Mouse (Mus musculus): ENCODE data around the gene Clpp. TPM values are rescaled to one million over a fixed set of nuclear protein-coding genes. Genes with fewer than 3 reads are reported as not detected.

Gene Clpp
- polyA plus RNA-seq, 1 experiment from 2014 or later, result 137 TPM

DNA sequence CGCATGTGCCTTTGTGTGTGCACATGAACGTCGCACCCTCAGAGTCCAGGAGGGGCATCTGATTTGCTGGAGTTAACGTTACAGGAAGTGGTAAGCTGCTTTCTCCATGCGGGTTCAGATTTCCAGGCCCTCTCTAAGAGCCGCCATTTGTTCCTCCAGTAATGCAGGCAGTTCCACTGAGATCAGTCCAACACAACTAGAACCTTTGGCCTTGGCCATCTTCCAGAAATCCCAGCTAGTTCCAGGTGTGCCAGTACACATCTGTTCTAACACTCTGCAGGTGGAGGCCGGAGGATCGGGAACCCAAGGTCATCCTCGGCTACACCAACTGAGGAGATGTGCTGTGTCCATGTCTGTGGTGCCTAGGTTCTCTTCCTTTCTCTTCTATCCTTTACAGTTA lies 5.2 kb upstream of the Clpp start:
- DNase-seq (ENCODE audit: low spot score, missing footprints), result peak; percentile 62
- Histone ChIP-seq H3K27ac (ENCODE audit: low read depth, low read length) (no peak overlapping the region), H3K4me3 (ENCODE audit: low read depth, low read length) (no peak overlapping the region), H3K9ac (ENCODE audit: low read length) (no peak overlapping the region), H3K9me3 (ENCODE audit: control insufficient read depth, low read length) (no peaks in the 10 kb centered on the region), H3K4me2 (no peak overlapping the region), H3K36me3 (ENCODE audit: control insufficient read depth, insufficient read depth, low read length) (no peaks in the 10 kb centered on the region), H3K4me1 (ENCODE audit: control insufficient read depth, insufficient read depth, low read length) (no peaks in the 10 kb centered on the region), H3K27me3 (ENCODE audit: control insufficient read depth, insufficient read depth, low read length) (no peaks in the 10 kb centered on the region)
- WGBS, result 85% methylated on average over 9 of the region's 9 CpGs
- ATAC-seq (ENCODE audit: low FRiP score), result no peak

- H3K4me2 ChIP-seq, result no peak overlapping the region
- H3K9ac ChIP-seq (ENCODE audit: low read length), result no peak overlapping the region
- ATAC-seq (ENCODE audit: low FRiP score) (no peak), DNase-seq (ENCODE audit: low spot score, missing footprints) (peak; percentile 60)
- no peaks in the 10 kb centered on the region for H3K9me3 ChIP-seq (ENCODE audit: control insufficient read depth, low read length)
- H3K4me1 ChIP-seq (ENCODE audit: control insufficient read depth, insufficient read depth, low read length), result no peaks in the 10 kb centered on the region
- WGBS, result 81% methylated on average over 3 of the region's 3 CpGs
- H3K27ac ChIP-seq (ENCODE audit: low read depth, low read length), result no peak overlapping the region
- H3K4me3 ChIP-seq (ENCODE audit: low read depth, low read length), result no peak overlapping the region
- no peaks in the 10 kb centered on the region for H3K27me3 ChIP-seq (ENCODE audit: control insufficient read depth, insufficient read depth, low read length)
- H3K36me3 ChIP-seq (ENCODE audit: control insufficient read depth, insufficient read depth, low read length), result no peaks in the 10 kb centered on the region
Measured at GRCm38 (mm10) chr17:56985656-56986055, 4.4 kb upstream of the Clpp start.

DNA sequence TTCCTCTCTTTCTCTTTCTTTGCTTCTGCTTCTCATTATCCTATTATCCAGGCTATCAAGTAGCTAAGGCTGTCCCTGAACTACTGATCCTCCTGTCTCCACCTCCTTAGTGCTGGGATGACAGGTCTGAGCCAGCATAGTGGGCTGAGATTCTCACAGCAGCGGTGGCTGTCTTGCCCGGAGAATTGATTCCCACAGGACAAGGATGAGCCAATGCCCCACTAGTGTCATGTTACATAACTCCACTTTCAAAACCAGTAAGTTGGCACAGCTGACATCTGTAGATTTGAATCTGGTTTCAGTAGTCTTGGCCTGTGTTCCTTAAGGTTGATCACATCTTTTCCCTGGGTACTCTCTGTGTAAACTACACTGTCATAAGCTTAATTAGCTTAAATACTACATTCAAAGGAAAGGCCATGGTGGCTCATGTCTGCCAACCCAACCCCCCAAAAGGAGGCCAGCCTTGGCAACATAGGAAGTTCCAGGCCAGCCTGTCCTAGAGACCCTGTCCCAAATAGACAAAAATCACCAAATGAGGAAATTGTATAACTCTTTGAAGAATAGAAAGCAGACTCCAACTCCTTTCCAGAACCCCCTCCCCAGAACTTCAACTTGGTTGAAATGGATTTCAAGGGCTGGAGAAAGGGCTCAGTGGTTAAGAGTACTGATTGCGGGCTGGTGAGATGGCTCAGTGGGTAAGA lies 3.9 kb upstream of the Clpp start:
- Histone ChIP-seq H3K4me3 (ENCODE audit: low read depth, low read length) (no peak overlapping the region), H3K9ac (ENCODE audit: low read length) (no peak overlapping the region), H3K9me3 (ENCODE audit: control insufficient read depth, low read length) (no peaks in the 10 kb centered on the region), H3K4me1 (ENCODE audit: control insufficient read depth, insufficient read depth, low read length) (peaks cover 5% of the 10 kb centered on the region), H3K4me2 (no peak overlapping the region), H3K27ac (ENCODE audit: low read depth, low read length) (no peak overlapping the region), H3K27me3 (ENCODE audit: control insufficient read depth, insufficient read depth, low read length) (no peaks in the 10 kb centered on the region), H3K36me3 (ENCODE audit: control insufficient read depth, insufficient read depth, low read length) (no peaks in the 10 kb centered on the region)
- peak; percentile 67 for DNase-seq (ENCODE audit: low spot score, missing footprints)
- 92% methylated on average over 3 of the region's 3 CpGs for WGBS
- ATAC-seq (ENCODE audit: low FRiP score), result no peak

DNA sequence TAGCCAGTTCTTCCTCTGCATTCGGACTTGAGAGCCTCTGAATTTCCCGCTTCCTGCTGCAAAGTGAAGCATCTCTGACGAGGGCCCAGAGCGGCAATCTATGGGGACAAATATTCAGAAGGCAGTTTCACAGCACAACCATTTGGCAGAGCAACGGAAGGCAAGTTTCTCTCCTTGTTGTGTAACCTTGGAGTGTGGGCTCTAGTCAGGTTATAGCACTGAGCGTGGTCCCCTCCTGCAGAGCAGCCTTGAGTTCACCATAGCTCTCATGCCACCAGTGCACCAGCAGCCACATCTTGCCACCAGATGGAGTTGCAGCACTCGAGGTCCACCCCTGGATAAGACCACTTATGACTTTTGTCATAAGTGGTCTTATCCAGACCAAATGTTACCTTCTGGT lies 1.7 kb upstream of the Clpp start:
- H3K4me3 ChIP-seq (ENCODE audit: low read depth, low read length), result no peak overlapping the region
- H3K27ac ChIP-seq (ENCODE audit: low read depth, low read length), result no peak overlapping the region
- 87% methylated on average over 7 of the region's 7 CpGs for WGBS
- peaks cover 7% of the 10 kb centered on the region for H3K36me3 ChIP-seq (ENCODE audit: control insufficient read depth, insufficient read depth, low read length)
- no peak for DNase-seq (ENCODE audit: low spot score, missing footprints)
- no peak overlapping the region for H3K4me2 ChIP-seq
- peaks cover 6% of the 10 kb centered on the region for H3K4me1 ChIP-seq (ENCODE audit: control insufficient read depth, insufficient read depth, low read length)
- ATAC-seq (ENCODE audit: low FRiP score), result no peak
- H3K9ac ChIP-seq (ENCODE audit: low read length), result no peak overlapping the region
- no peaks in the 10 kb centered on the region for H3K9me3 ChIP-seq (ENCODE audit: control insufficient read depth, low read length)
- no peaks in the 10 kb centered on the region for H3K27me3 ChIP-seq (ENCODE audit: control insufficient read depth, insufficient read depth, low read length)

- H3K4me1 ChIP-seq (ENCODE audit: control insufficient read depth, insufficient read depth, low read length), result peaks cover 6% of the 10 kb centered on the region
- no peak for ATAC-seq (ENCODE audit: low FRiP score)
- no peaks in the 10 kb centered on the region for H3K9me3 ChIP-seq (ENCODE audit: control insufficient read depth, low read length)
- H3K4me2 ChIP-seq, result peak overlapping the region; percentile 78
- H3K4me3 ChIP-seq (ENCODE audit: low read depth, low read length), result peak overlapping the region; percentile 81; the same call in 1 of the 2 replicates
- H3K27ac ChIP-seq (ENCODE audit: low read depth, low read length), result no peak overlapping the region
- H3K36me3 ChIP-seq (ENCODE audit: control insufficient read depth, insufficient read depth, low read length), result peaks cover 8% of the 10 kb centered on the region
- H3K27me3 ChIP-seq (ENCODE audit: control insufficient read depth, insufficient read depth, low read length), result no peaks in the 10 kb centered on the region
- 76% methylated on average over 7 of the region's 7 CpGs for WGBS
- peak overlapping the region; percentile 76; the same call in 1 of the 2 replicates for H3K9ac ChIP-seq (ENCODE audit: low read length)
- no peak for DNase-seq (ENCODE audit: low spot score, missing footprints)
Measured at GRCm38 (mm10) chr17:56988921-56989430, 1.1 kb upstream of the Clpp start.

GRCm38 (mm10) chr17:56989467-56990114 lies 514 bp upstream of the Clpp start:
- peak overlapping the region; percentile 81 for H3K4me3 ChIP-seq (ENCODE audit: low read depth, low read length)
- no peaks in the 10 kb centered on the region for H3K27me3 ChIP-seq (ENCODE audit: control insufficient read depth, insufficient read depth, low read length)
- peak overlapping the region; percentile 78 for H3K4me2 ChIP-seq
- DNase-seq (ENCODE audit: low spot score, missing footprints) (no peak), ATAC-seq (ENCODE audit: low FRiP score) (peak; percentile 96)
- H3K4me1 ChIP-seq (ENCODE audit: control insufficient read depth, insufficient read depth, low read length), result peaks cover 6% of the 10 kb centered on the region
- H3K9me3 ChIP-seq (ENCODE audit: control insufficient read depth, low read length), result no peaks in the 10 kb centered on the region
- H3K27ac ChIP-seq (ENCODE audit: low read depth, low read length), result peak overlapping the region; percentile 57
- peaks cover 8% of the 10 kb centered on the region for H3K36me3 ChIP-seq (ENCODE audit: control insufficient read depth, insufficient read depth, low read length)
- H3K9ac ChIP-seq (ENCODE audit: low read length), result peak overlapping the region; percentile 76
- WGBS, result 3% methylated on average over 25 of the region's 25 CpGs

DNA sequence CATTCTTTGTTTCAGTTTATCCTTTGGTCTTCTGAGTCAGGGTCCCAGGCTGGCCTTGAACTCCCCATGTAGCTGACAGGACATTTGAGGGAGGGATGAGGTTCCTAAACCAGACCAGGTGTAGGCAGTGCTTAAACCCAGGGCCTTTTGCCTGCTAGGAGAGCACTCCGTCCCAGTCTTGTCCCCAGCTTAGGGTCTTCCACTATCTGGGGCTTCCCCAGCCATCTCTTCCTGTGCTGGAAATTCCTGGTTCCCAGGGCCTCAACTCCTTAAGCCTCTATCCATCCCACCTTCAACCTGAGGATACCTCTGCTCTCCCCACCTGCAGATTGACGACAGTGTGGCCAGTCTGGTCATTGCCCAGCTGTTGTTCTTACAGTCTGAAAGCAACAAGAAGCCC lies 861 bp downstream of the Clpp start:
- Histone ChIP-seq H3K9ac (ENCODE audit: low read length) (peak overlapping the region; percentile 76), H3K27me3 (ENCODE audit: control insufficient read depth, insufficient read depth, low read length) (no peaks in the 10 kb centered on the region), H3K36me3 (ENCODE audit: control insufficient read depth, insufficient read depth, low read length) (peaks cover 11% of the 10 kb centered on the region), H3K9me3 (ENCODE audit: control insufficient read depth, low read length) (no peaks in the 10 kb centered on the region), H3K4me3 (ENCODE audit: low read depth, low read length) (peak overlapping the region; percentile 81), H3K4me1 (ENCODE audit: control insufficient read depth, insufficient read depth, low read length) (peaks cover 6% of the 10 kb centered on the region), H3K4me2 (peak overlapping the region; percentile 78), H3K27ac (ENCODE audit: low read depth, low read length) (no peak overlapping the region)
- 64% methylated on average over 2 of the region's 2 CpGs for WGBS
- DNase-seq (ENCODE audit: low spot score, missing footprints), result peak; percentile 85
- no peak for ATAC-seq (ENCODE audit: low FRiP score)

GRCm38 (mm10) chr17:56995046-56995445 lies 4.9 kb downstream of the Clpp start:
- Histone ChIP-seq H3K4me1 (ENCODE audit: control insufficient read depth, insufficient read depth, low read length) (peaks cover 9% of the 10 kb centered on the region), H3K27ac (ENCODE audit: low read depth, low read length) (no peak overlapping the region), H3K9ac (ENCODE audit: low read length) (no peak overlapping the region), H3K27me3 (ENCODE audit: control insufficient read depth, insufficient read depth, low read length) (no peaks in the 10 kb centered on the region), H3K9me3 (ENCODE audit: control insufficient read depth, low read length) (no peaks in the 10 kb centered on the region), H3K36me3 (ENCODE audit: control insufficient read depth, insufficient read depth, low read length) (peaks cover 11% of the 10 kb centered on the region), H3K4me2 (no peak overlapping the region), H3K4me3 (ENCODE audit: low read depth, low read length) (no peak overlapping the region)
- 94% methylated on average over 8 of the region's 8 CpGs for WGBS
- ATAC-seq (ENCODE audit: low FRiP score), result no peak
- no peak for DNase-seq (ENCODE audit: low spot score, missing footprints)

- Histone ChIP-seq H3K9ac (ENCODE audit: low read length) (no peak overlapping the region), H3K27me3 (ENCODE audit: control insufficient read depth, insufficient read depth, low read length) (no peaks in the 10 kb centered on the region), H3K36me3 (ENCODE audit: control insufficient read depth, insufficient read depth, low read length) (peaks cover 11% of the 10 kb centered on the region), H3K4me3 (ENCODE audit: low read depth, low read length) (no peak overlapping the region), H3K4me2 (no peak overlapping the region), H3K9me3 (ENCODE audit: control insufficient read depth, low read length) (no peaks in the 10 kb centered on the region), H3K27ac (ENCODE audit: low read depth, low read length) (no peak overlapping the region), H3K4me1 (ENCODE audit: control insufficient read depth, insufficient read depth, low read length) (peaks cover 4% of the 10 kb centered on the region)
- 82% methylated on average over 2 of the region's 2 CpGs for WGBS
- peak; percentile 1; the same call in 1 of the 2 replicates for ATAC-seq (ENCODE audit: low FRiP score)
- DNase-seq (ENCODE audit: low spot score, missing footprints), result no peak
Measured at GRCm38 (mm10) chr17:56996506-56996905, 6.4 kb downstream of the Clpp start.
